Mouse (Mus musculus): ENCODE data around the gene Ascc1. TPM values are rescaled to one million over a fixed set of nuclear protein-coding genes. Genes with fewer than 3 reads are reported as not detected.

Ascc1 gene
- polyA plus RNA-seq, 1 experiment from 2014 or later: 46.6 TPM

GRCm38 (mm10) chr10:60062173-60062572 is 59.6 kb downstream of the Ascc1 start:
- no peak for ATAC-seq (ENCODE audit: insufficient number of reproducible peaks, insufficient read depth, low FRiP score, low read depth)
- Histone ChIP-seq H3K4me1 (ENCODE audit: control insufficient read depth, insufficient read depth, low read length) (no peaks in the 10 kb centered on the region), H3K27ac (ENCODE audit: low read length) (no peak overlapping the region), H3K4me3 (ENCODE audit: low read depth, low read length) (no peak overlapping the region), H3K9ac (replicated peaks; ENCODE audit: low read depth, low read length) (no peak overlapping the region), H3K27me3 (ENCODE audit: control insufficient read depth, insufficient read depth, low read length) (no peaks in the 10 kb centered on the region), H3K36me3 (ENCODE audit: control insufficient read depth, insufficient read depth, low read length) (no peaks in the 10 kb centered on the region; the same call in 1 of the 2 replicates), H3K9me3 (ENCODE audit: control insufficient read depth, low read depth, low read length) (0 out of 2 replicates have a peak, but pooled peaks cover 5% of the 10 kb centered on the region), H3K4me2 (replicated peaks; ENCODE audit: low read depth, low read length) (no peak overlapping the region)
- WGBS: 79% methylated on average over 5 of the region's 5 CpGs

- Histone ChIP-seq H3K27me3 (ENCODE audit: control insufficient read depth, insufficient read depth, low read length) (no peaks in the 10 kb centered on the region), H3K36me3 (ENCODE audit: control insufficient read depth, insufficient read depth, low read length) (no peaks in the 10 kb centered on the region; the same call in 1 of the 2 replicates), H3K27ac (ENCODE audit: low read length) (no peak overlapping the region), H3K4me3 (ENCODE audit: low read depth, low read length) (no peak overlapping the region), H3K4me2 (replicated peaks; ENCODE audit: low read depth, low read length) (no peak overlapping the region), H3K9me3 (ENCODE audit: control insufficient read depth, low read depth, low read length) (no peaks in the 10 kb centered on the region), H3K4me1 (ENCODE audit: control insufficient read depth, insufficient read depth, low read length) (no peaks in the 10 kb centered on the region), H3K9ac (replicated peaks; ENCODE audit: low read depth, low read length) (no peak overlapping the region)
- ATAC-seq (ENCODE audit: insufficient number of reproducible peaks, insufficient read depth, low FRiP score, low read depth): no peak
- WGBS: 40% methylated on average over 5 of the region's 5 CpGs
Observed at GRCm38 (mm10) chr10:60062931-60063330, 60.3 kb downstream of the Ascc1 start.

DNA sequence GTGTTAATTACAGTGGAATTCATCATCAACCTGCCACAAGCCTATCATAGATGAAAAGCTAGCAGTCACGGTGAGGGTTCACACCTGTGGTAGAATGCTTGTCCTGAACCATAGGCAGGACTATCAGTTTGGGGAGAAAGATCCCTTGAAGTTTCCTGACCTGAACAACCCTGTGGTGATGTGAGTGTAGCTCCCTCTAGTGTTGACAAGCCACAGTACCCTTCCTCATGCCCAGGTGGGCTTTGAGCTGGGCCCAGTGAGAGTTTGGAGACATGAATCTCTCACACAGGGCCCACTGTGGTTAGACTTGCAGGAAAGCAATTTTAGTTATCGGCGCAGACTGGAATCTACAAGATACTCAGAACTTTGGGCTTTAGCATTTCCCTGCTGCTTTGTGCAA is 63.9 kb downstream of the Ascc1 start:
- no peak overlapping the region for H3K4me2 ChIP-seq (replicated peaks; ENCODE audit: low read depth, low read length)
- H3K9me3 ChIP-seq (ENCODE audit: control insufficient read depth, low read depth, low read length): no peaks in the 10 kb centered on the region
- WGBS: 61% methylated on average over 3 of the region's 3 CpGs
- H3K27me3 ChIP-seq (ENCODE audit: control insufficient read depth, insufficient read depth, low read length): no peaks in the 10 kb centered on the region
- no peaks in the 10 kb centered on the region; the same call in 1 of the 2 replicates for H3K36me3 ChIP-seq (ENCODE audit: control insufficient read depth, insufficient read depth, low read length)
- H3K4me3 ChIP-seq (ENCODE audit: low read depth, low read length): no peak overlapping the region
- no peak for ATAC-seq (ENCODE audit: insufficient number of reproducible peaks, insufficient read depth, low FRiP score, low read depth)
- no peak overlapping the region for H3K27ac ChIP-seq (ENCODE audit: low read length)
- no peaks in the 10 kb centered on the region for H3K4me1 ChIP-seq (ENCODE audit: control insufficient read depth, insufficient read depth, low read length)
- H3K9ac ChIP-seq (replicated peaks; ENCODE audit: low read depth, low read length): no peak overlapping the region

DNA sequence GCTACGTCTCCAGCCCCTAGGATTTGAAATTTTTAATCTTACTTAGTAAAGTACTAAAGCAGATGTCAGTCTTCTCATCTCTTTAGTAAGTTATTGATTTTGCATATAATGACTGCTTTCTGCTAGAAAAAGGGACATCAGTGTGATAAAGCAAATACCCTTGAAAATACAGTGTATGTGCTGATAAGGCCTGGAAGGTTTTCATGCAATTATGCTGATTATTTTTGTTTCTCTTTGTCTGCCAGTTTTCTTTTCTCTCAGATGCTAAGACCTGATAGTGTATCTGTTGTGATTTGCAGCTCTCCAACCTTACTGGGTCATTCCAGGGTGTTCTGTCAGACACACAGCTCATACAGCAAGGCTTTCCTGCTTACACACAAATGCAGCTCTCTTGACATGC is 72.6 kb downstream of the Ascc1 start:
- ATAC-seq (ENCODE audit: insufficient number of reproducible peaks, insufficient read depth, low FRiP score, low read depth): no peak
- no peaks in the 10 kb centered on the region for H3K9me3 ChIP-seq (ENCODE audit: control insufficient read depth, low read depth, low read length)
- H3K27ac ChIP-seq (ENCODE audit: low read length): no peak overlapping the region
- 91% methylated on average over 1 of the region's 1 CpGs for WGBS
- H3K4me3 ChIP-seq (ENCODE audit: low read depth, low read length): no peak overlapping the region
- no peaks in the 10 kb centered on the region for H3K27me3 ChIP-seq (ENCODE audit: control insufficient read depth, insufficient read depth, low read length)
- no peaks in the 10 kb centered on the region for H3K36me3 ChIP-seq (ENCODE audit: control insufficient read depth, insufficient read depth, low read length)
- peaks cover 8% of the 10 kb centered on the region; the same call in 1 of the 2 replicates for H3K4me1 ChIP-seq (ENCODE audit: control insufficient read depth, insufficient read depth, low read length)
- H3K4me2 ChIP-seq (replicated peaks; ENCODE audit: low read depth, low read length): no peak overlapping the region
- H3K9ac ChIP-seq (replicated peaks; ENCODE audit: low read depth, low read length): no peak overlapping the region

DNA sequence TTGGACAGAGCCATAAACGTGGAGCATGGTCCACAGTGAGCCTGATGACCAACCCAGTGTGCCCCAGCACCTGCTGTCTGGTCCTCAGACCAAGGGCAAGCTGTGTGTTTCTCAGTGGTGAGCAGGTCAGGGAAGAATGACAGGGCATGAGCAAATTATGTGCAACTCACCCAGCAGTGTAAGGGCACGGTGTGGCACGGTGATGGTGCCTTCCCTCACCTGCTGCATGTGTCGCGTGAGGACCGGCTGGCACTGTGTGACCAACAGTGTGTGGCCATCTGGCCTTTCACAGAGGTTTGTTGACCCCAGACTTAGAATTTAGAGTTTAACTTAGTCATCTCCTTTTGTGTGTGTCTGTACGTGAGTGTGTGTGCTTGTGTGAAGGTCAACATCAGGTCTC is 74.6 kb downstream of the Ascc1 start:
- H3K27me3 ChIP-seq (ENCODE audit: control insufficient read depth, insufficient read depth, low read length): no peaks in the 10 kb centered on the region
- no peaks in the 10 kb centered on the region for H3K9me3 ChIP-seq (ENCODE audit: control insufficient read depth, low read depth, low read length)
- 93% methylated on average over 7 of the region's 7 CpGs for WGBS
- H3K36me3 ChIP-seq (ENCODE audit: control insufficient read depth, insufficient read depth, low read length): no peaks in the 10 kb centered on the region
- H3K4me1 ChIP-seq (ENCODE audit: control insufficient read depth, insufficient read depth, low read length): peaks cover 22% of the 10 kb centered on the region
- H3K4me3 ChIP-seq (ENCODE audit: low read depth, low read length): no peak overlapping the region
- H3K4me2 ChIP-seq (replicated peaks; ENCODE audit: low read depth, low read length): no peak overlapping the region
- no peak overlapping the region for H3K27ac ChIP-seq (ENCODE audit: low read length)
- ATAC-seq (ENCODE audit: insufficient number of reproducible peaks, insufficient read depth, low FRiP score, low read depth): no peak
- H3K9ac ChIP-seq (replicated peaks; ENCODE audit: low read depth, low read length): no peak overlapping the region

- Histone ChIP-seq H3K4me2 (replicated peaks; ENCODE audit: low read depth, low read length) (no peak overlapping the region), H3K27ac (ENCODE audit: low read length) (no peak overlapping the region), H3K9ac (replicated peaks; ENCODE audit: low read depth, low read length) (no peak overlapping the region), H3K4me3 (ENCODE audit: low read depth, low read length) (no peak overlapping the region), H3K9me3 (ENCODE audit: control insufficient read depth, low read depth, low read length) (no peaks in the 10 kb centered on the region), H3K27me3 (ENCODE audit: control insufficient read depth, insufficient read depth, low read length) (no peaks in the 10 kb centered on the region), H3K36me3 (ENCODE audit: control insufficient read depth, insufficient read depth, low read length) (no peaks in the 10 kb centered on the region), H3K4me1 (ENCODE audit: control insufficient read depth, insufficient read depth, low read length) (peaks cover 22% of the 10 kb centered on the region)
- 46% methylated on average over 18 of the region's 18 CpGs for WGBS
- ATAC-seq (ENCODE audit: insufficient number of reproducible peaks, insufficient read depth, low FRiP score, low read depth): peak; percentile 33; the same call in 1 of the 2 replicates
Observed at GRCm38 (mm10) chr10:60077736-60078560, 75.3 kb downstream of the Ascc1 start.

GRCm38 (mm10) chr10:60078561-60078917 is 75.9 kb downstream of the Ascc1 start:
- 53% methylated on average over 5 of the region's 5 CpGs for WGBS
- no peak overlapping the region; the same call in 1 of the 2 replicates for H3K27ac ChIP-seq (ENCODE audit: low read length)
- H3K36me3 ChIP-seq (ENCODE audit: control insufficient read depth, insufficient read depth, low read length): no peaks in the 10 kb centered on the region
- H3K9me3 ChIP-seq (ENCODE audit: control insufficient read depth, low read depth, low read length): no peaks in the 10 kb centered on the region
- H3K9ac ChIP-seq (replicated peaks; ENCODE audit: low read depth, low read length): no peak overlapping the region
- H3K4me3 ChIP-seq (ENCODE audit: low read depth, low read length): no peak overlapping the region
- ATAC-seq (ENCODE audit: insufficient number of reproducible peaks, insufficient read depth, low FRiP score, low read depth): peak; percentile 54; the same call in 1 of the 2 replicates
- H3K4me2 ChIP-seq (replicated peaks; ENCODE audit: low read depth, low read length): no peak overlapping the region
- H3K27me3 ChIP-seq (ENCODE audit: control insufficient read depth, insufficient read depth, low read length): no peaks in the 10 kb centered on the region
- H3K4me1 ChIP-seq (ENCODE audit: control insufficient read depth, insufficient read depth, low read length): peaks cover 22% of the 10 kb centered on the region

- Histone ChIP-seq H3K36me3 (ENCODE audit: control insufficient read depth, insufficient read depth, low read length) (no peaks in the 10 kb centered on the region), H3K4me3 (ENCODE audit: low read depth, low read length) (no peak overlapping the region), H3K9me3 (ENCODE audit: control insufficient read depth, low read depth, low read length) (no peaks in the 10 kb centered on the region), H3K4me1 (ENCODE audit: control insufficient read depth, insufficient read depth, low read length) (peaks cover 22% of the 10 kb centered on the region), H3K27me3 (ENCODE audit: control insufficient read depth, insufficient read depth, low read length) (no peaks in the 10 kb centered on the region), H3K27ac (ENCODE audit: low read length) (peak overlapping the region; percentile 74; the same call in 1 of the 2 replicates), H3K4me2 (replicated peaks; ENCODE audit: low read depth, low read length) (no peak overlapping the region), H3K9ac (replicated peaks; ENCODE audit: low read depth, low read length) (no peak overlapping the region)
- WGBS: 69% methylated on average over 3 of the region's 3 CpGs
- ATAC-seq (ENCODE audit: insufficient number of reproducible peaks, insufficient read depth, low FRiP score, low read depth): no peak
Observed at GRCm38 (mm10) chr10:60080171-60080570, 77.6 kb downstream of the Ascc1 start.
